ENCODE assay signal across 10 mouse cellular contexts in genomic region chr11:115807971-115808370, GRCm38 (mm10). TPM values are rescaled to one million over a fixed set of nuclear protein-coding genes. Genes with fewer than 3 reads are reported as not detected.
A peak's percentile ranks its signal among the peaks of the same experiment; 100 is the strongest.
DNase-seq lines count a peak whose midpoint lies in the region; ATAC-seq and TF ChIP-seq lines count a peak whose summit lies in the region.
"Had no signal": no experiment of that assay in that cellular context is flagged by ENCODE, and none has a peak within 500 bp of the region (broad histone marks: within the 10 kb centered on the region; RNA-seq: fewer than 3 reads in every experiment).

No protein-coding gene starts in this region.

- H3K9ac ChIP-seq in intestine, embryonic 14.5 days (ENCODE audit: low read length): no peak overlapping the region
- no peak overlapping the region for H3K9ac ChIP-seq in intestine, postnatal 0 days (ENCODE audit: low read depth, low read length)
- peak overlapping the region; percentile 92 for H3K9ac ChIP-seq in heart, embryonic 15.5 days
- 0 out of 2 replicates have a peak overlapping the region, but pooled peaks have one; percentile 15 for H3K9ac ChIP-seq in midbrain, embryonic 13.5 days (replicated peaks)

- H3K4me2 ChIP-seq in intestine, embryonic 14.5 days (ENCODE audit: low read length): no peak overlapping the region
- no peak overlapping the region for H3K4me2 ChIP-seq in intestine, postnatal 0 days (replicated peaks; ENCODE audit: low read depth)
- peak overlapping the region; percentile 96 for H3K4me2 ChIP-seq in heart, embryonic 15.5 days
- peak overlapping the region; percentile 93 for H3K4me2 ChIP-seq in midbrain, embryonic 13.5 days (replicated peaks)

- H3K4me1 ChIP-seq in intestine, embryonic 14.5 days (replicated peaks; ENCODE audit: control insufficient read depth, insufficient read depth, low read length): peaks cover 40% of the 10 kb centered on the region
- peaks cover 22% of the 10 kb centered on the region for H3K4me1 ChIP-seq in intestine, postnatal 0 days (replicated peaks; ENCODE audit: control insufficient read depth, insufficient read depth, low read length)
- peaks cover 16% of the 10 kb centered on the region for H3K4me1 ChIP-seq in brown adipose tissue, adult 24 weeks (ENCODE audit: control insufficient read depth, insufficient read depth, insufficient read length, low read length)
- H3K4me1 ChIP-seq in heart, embryonic 15.5 days (replicated peaks): peaks cover 74% of the 10 kb centered on the region
- H3K4me1 ChIP-seq in midbrain, embryonic 13.5 days (replicated peaks): peaks cover 60% of the 10 kb centered on the region

- 72% methylated on average over 11 of the region's 11 CpGs for WGBS in intestine, embryonic 14.5 days
- WGBS in intestine, postnatal 0 days: 78% methylated on average over 11 of the region's 11 CpGs
- 63% methylated on average over 11 of the region's 11 CpGs for WGBS in heart, embryonic 15.5 days
- 56% methylated on average over 11 of the region's 11 CpGs for WGBS in midbrain, embryonic 13.5 days

- H3K27me3 ChIP-seq in intestine, embryonic 14.5 days (replicated peaks; ENCODE audit: control insufficient read depth, insufficient read depth, low read length): no peaks in the 10 kb centered on the region
- H3K27me3 ChIP-seq in intestine, postnatal 0 days (replicated peaks; ENCODE audit: control insufficient read depth, insufficient read depth, low read length): no peaks in the 10 kb centered on the region
- no peaks in the 10 kb centered on the region for H3K27me3 ChIP-seq in heart, embryonic 15.5 days
- H3K27me3 ChIP-seq in midbrain, embryonic 13.5 days: no peaks in the 10 kb centered on the region

- peak overlapping the region; percentile 27; the same call in 1 of the 2 replicates for H3K27ac ChIP-seq in intestine, embryonic 14.5 days (ENCODE audit: low read depth)
- no peak overlapping the region for H3K27ac ChIP-seq in intestine, postnatal 0 days (ENCODE audit: low read depth, low read length)
- H3K27ac ChIP-seq in brown adipose tissue, adult 24 weeks (replicated peaks; ENCODE audit: low read depth, low read length): peak overlapping the region; percentile 81
- peak overlapping the region; percentile 93 for H3K27ac ChIP-seq in heart, embryonic 15.5 days
- peak overlapping the region; percentile 74 for H3K27ac ChIP-seq in midbrain, embryonic 13.5 days
- H3K27ac ChIP-seq: macrophage had no signal

- peaks cover 53% of the 10 kb centered on the region for H3K36me3 ChIP-seq in intestine, embryonic 14.5 days (ENCODE audit: control insufficient read depth, insufficient read depth, low read length)
- H3K36me3 ChIP-seq in intestine, postnatal 0 days (ENCODE audit: control insufficient read depth, insufficient read depth): peaks cover 60% of the 10 kb centered on the region
- H3K36me3 ChIP-seq in heart, embryonic 15.5 days: peaks cover 46% of the 10 kb centered on the region
- H3K36me3 ChIP-seq in midbrain, embryonic 13.5 days: peaks cover 48% of the 10 kb centered on the region

- no peaks in the 10 kb centered on the region for H3K9me3 ChIP-seq in intestine, embryonic 14.5 days (ENCODE audit: control insufficient read depth, low read length)
- no peaks in the 10 kb centered on the region for H3K9me3 ChIP-seq in intestine, postnatal 0 days (ENCODE audit: control insufficient read depth)
- H3K9me3 ChIP-seq in heart, embryonic 15.5 days (replicated peaks): no peaks in the 10 kb centered on the region
- H3K9me3 ChIP-seq in midbrain, embryonic 13.5 days: no peaks in the 10 kb centered on the region

- no peak for DNase-seq in intestine, embryonic 14.5 days (ENCODE audit: low spot score)
- no peak for DNase-seq in c-Kit-positive CD71-positive TER-119-positive erythroid progenitor cells, embryonic 14.5 days (ENCODE audit: low spot score)
- no peak for DNase-seq in kidney, adult 11 months
- no peak for DNase-seq in spleen, postnatal 14 days (ENCODE audit: low spot score in 2 of 2)

- no peak overlapping the region for H3K4me3 ChIP-seq in intestine, embryonic 14.5 days (ENCODE audit: low read depth, low read length)
- H3K4me3 ChIP-seq in intestine, postnatal 0 days (ENCODE audit: low read depth, low read length): no peak overlapping the region
- H3K4me3 ChIP-seq in brown adipose tissue, adult 24 weeks (ENCODE audit: insufficient read depth, low read depth, low read length): peak overlapping the region; percentile 45; the same call in 1 of the 2 replicates
- no peak overlapping the region for H3K4me3 ChIP-seq in heart, embryonic 15.5 days
- no peak overlapping the region for H3K4me3 ChIP-seq in midbrain, embryonic 13.5 days (replicated peaks)

- ATAC-seq in intestine, embryonic 14.5 days (replicated peaks; ENCODE audit: low FRiP score, low TSS enrichment, low read depth): no peak
- ATAC-seq in intestine, postnatal 0 days: no peak
- ATAC-seq in heart, embryonic 15.5 days (replicated peaks; ENCODE audit: insufficient number of reproducible peaks, insufficient read depth, low FRiP score, low read depth): no peak
- ATAC-seq in midbrain, embryonic 13.5 days: no peak
- ATAC-seq: CD4-positive, CD25-positive, alpha-beta regulatory T cell, adult 4 months had no signal

- TF ChIP-seq CTCF in intestine, postnatal 0 days (IDR thresholded peaks at IDR 0.05; ENCODE audit: low read depth): no peak

RNA-seq across cellular contexts. Expression of gene Caskin2, which starts 5.5 kb away (rescaled TPM):
- polyA plus RNA-seq in intestine, embryonic 14.5 days (2014; fragmentation: Nextera tagmentation; extraction: Ambion mirVana): 14.9 and 15.3 TPM in 2 replicates
- 7.4 and 7.6 TPM in 2 replicates for polyA plus RNA-seq in intestine, postnatal 0 days (2015; fragmentation: Nextera tagmentation; extraction: Ambion mirVana)
- polyA plus RNA-seq in brown adipose tissue, adult 24 weeks (2012; ENCODE audit: insufficient read depth, insufficient read length, missing spikeins): 8.8 and 10.4 TPM in 2 replicates
- 18.0 and 22.5 TPM in 2 replicates for polyA plus RNA-seq in heart, embryonic 15.5 days (2015; fragmentation: Nextera tagmentation; extraction: Ambion mirVana)
- 10.3 and 12.3 TPM in 2 replicates for polyA plus RNA-seq in midbrain, embryonic 13.5 days (2015; fragmentation: Nextera tagmentation; extraction: Ambion mirVana)

RNA-seq across cellular contexts. Expression of gene Tsen54, which starts 6.6 kb away (rescaled TPM):
- polyA plus RNA-seq in intestine, embryonic 14.5 days (2014; fragmentation: Nextera tagmentation; extraction: Ambion mirVana): 29.5 and 30.7 TPM in 2 replicates
- 16.7 and 17.0 TPM in 2 replicates for polyA plus RNA-seq in intestine, postnatal 0 days (2015; fragmentation: Nextera tagmentation; extraction: Ambion mirVana)
- polyA plus RNA-seq in brown adipose tissue, adult 24 weeks (2012; ENCODE audit: insufficient read depth, insufficient read length, missing spikeins): 6.1 and 6.8 TPM in 2 replicates
- polyA plus RNA-seq in heart, embryonic 15.5 days (2015; fragmentation: Nextera tagmentation; extraction: Ambion mirVana): 20.1 and 26.4 TPM in 2 replicates
- 24.8 and 25.8 TPM in 2 replicates for polyA plus RNA-seq in midbrain, embryonic 13.5 days (2015; fragmentation: Nextera tagmentation; extraction: Ambion mirVana)

RNA-seq across cellular contexts. Expression of gene Llgl2, which starts 15.9 kb away (rescaled TPM):
- polyA plus RNA-seq in intestine, embryonic 14.5 days (2014; fragmentation: Nextera tagmentation; extraction: Ambion mirVana): 46.3 and 59.2 TPM in 2 replicates
- polyA plus RNA-seq in intestine, postnatal 0 days (2015; fragmentation: Nextera tagmentation; extraction: Ambion mirVana): 60.5 and 61.8 TPM in 2 replicates
- polyA plus RNA-seq in brown adipose tissue, adult 24 weeks (2012; ENCODE audit: insufficient read depth, insufficient read length, missing spikeins): 4.0 and 5.5 TPM in 2 replicates
- 12.7 and 17.2 TPM in 2 replicates for polyA plus RNA-seq in heart, embryonic 15.5 days (2015; fragmentation: Nextera tagmentation; extraction: Ambion mirVana)
- polyA plus RNA-seq in midbrain, embryonic 13.5 days (2015; fragmentation: Nextera tagmentation; extraction: Ambion mirVana): 0.66 and 0.76 TPM in 2 replicates

RNA-seq across cellular contexts. Expression of gene Tmem94, which starts 42.7 kb away (rescaled TPM):
- polyA plus RNA-seq in intestine, embryonic 14.5 days (2014; fragmentation: Nextera tagmentation; extraction: Ambion mirVana): 14.6 and 15.7 TPM in 2 replicates
- polyA plus RNA-seq in intestine, postnatal 0 days (2015; fragmentation: Nextera tagmentation; extraction: Ambion mirVana): 8.2 and 8.6 TPM in 2 replicates
- 18.0 and 23.0 TPM in 2 replicates for polyA plus RNA-seq in brown adipose tissue, adult 24 weeks (2012; ENCODE audit: insufficient read depth, insufficient read length, missing spikeins)
- 36.7 and 38.8 TPM in 2 replicates for polyA plus RNA-seq in heart, embryonic 15.5 days (2015; fragmentation: Nextera tagmentation; extraction: Ambion mirVana)
- polyA plus RNA-seq in midbrain, embryonic 13.5 days (2015; fragmentation: Nextera tagmentation; extraction: Ambion mirVana): 29.9 and 31.0 TPM in 2 replicates

RNA-seq across cellular contexts. Expression of gene Myo15b, which starts 50.2 kb away (rescaled TPM):
- 32.9 and 44.8 TPM in 2 replicates for polyA plus RNA-seq in intestine, embryonic 14.5 days (2014; fragmentation: Nextera tagmentation; extraction: Ambion mirVana)
- 332 and 377 TPM in 2 replicates for polyA plus RNA-seq in intestine, postnatal 0 days (2015; fragmentation: Nextera tagmentation; extraction: Ambion mirVana)
- polyA plus RNA-seq in brown adipose tissue, adult 24 weeks (2012; ENCODE audit: insufficient read depth, insufficient read length, missing spikeins): not detected in 2 replicates
- 0.16 TPM in 2 replicates for polyA plus RNA-seq in heart, embryonic 15.5 days (2015; fragmentation: Nextera tagmentation; extraction: Ambion mirVana)
- 0.08 and 0.27 TPM in 2 replicates for polyA plus RNA-seq in midbrain, embryonic 13.5 days (2015; fragmentation: Nextera tagmentation; extraction: Ambion mirVana)
- polyA plus RNA-seq: CD4-positive, CD25-positive, alpha-beta regulatory T cell, adult 4 months had no signal

Comparison
In these comparisons a context has a peak if more than half of its experiments do, and no peak if none do; other contexts are left out.
1. H3K4me2 ChIP-seq: peak in heart, embryonic 15.5 days (single experiment) and midbrain, embryonic 13.5 days (single experiment); none in intestine, embryonic 14.5 days (single experiment) and intestine, postnatal 0 days (single experiment).
2. H3K9ac ChIP-seq: peak in heart, embryonic 15.5 days (single experiment) and midbrain, embryonic 13.5 days (single experiment); none in intestine, embryonic 14.5 days (single experiment) and intestine, postnatal 0 days (single experiment).